ENCODE assay signal across 14 mouse cellular contexts in the genomic region with DNA sequence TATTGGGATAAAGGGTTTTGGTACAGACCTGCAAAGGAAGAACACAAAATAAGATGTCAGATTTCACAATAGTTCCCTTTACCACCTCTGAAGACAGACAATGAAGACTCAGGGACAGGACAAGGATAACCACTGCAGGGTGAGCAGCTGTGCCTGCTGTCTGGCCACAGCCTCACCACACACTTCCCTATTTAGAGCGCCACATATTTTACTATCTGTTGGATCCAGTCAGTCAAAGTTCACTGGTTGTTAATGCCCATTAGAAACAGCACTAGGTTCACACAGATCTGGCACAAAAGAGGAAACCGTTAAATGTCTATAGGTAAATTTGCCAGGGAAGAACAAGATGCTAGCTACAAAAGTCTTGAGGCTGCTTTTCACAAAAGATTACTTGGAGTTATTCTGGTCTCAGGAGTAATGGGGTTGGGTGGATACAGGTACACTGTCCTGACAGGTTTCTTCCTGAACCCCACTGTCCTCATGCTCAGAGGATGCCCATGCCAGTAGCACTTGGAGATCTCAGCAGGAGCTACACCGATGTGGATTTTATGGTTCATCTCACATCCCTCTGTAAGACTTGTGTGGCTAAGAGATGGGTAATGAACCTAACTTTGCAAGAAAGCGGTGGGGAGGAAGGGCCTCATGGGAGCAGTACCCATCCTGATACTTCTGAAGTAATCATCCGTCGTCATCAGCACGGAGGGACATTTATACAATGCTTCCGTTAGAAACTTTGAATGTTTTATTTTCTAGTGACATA. TPM values are rescaled to one million over a fixed set of nuclear protein-coding genes. Genes with fewer than 3 reads are reported as not detected.
DNase-seq lines count a peak whose midpoint lies in the region; ATAC-seq and TF ChIP-seq lines count a peak whose summit lies in the region.
"Had no signal": no experiment of that assay in that cellular context is flagged by ENCODE, and none has a peak within 500 bp of the region (broad histone marks: within the 10 kb centered on the region; RNA-seq: fewer than 3 reads in every experiment).

No protein-coding gene starts in this region.

- ATAC-seq in kidney, embryonic 16.5 days (ENCODE audit: low FRiP score, low TSS enrichment): 0 out of 2 replicates have a peak, but pooled peaks have one; percentile 32
- ATAC-seq in hindbrain, embryonic 14.5 days (ENCODE audit: low FRiP score): peak; percentile 41; the same call in 1 of the 2 replicates

- H3K9ac ChIP-seq in kidney, embryonic 16.5 days (replicated peaks; ENCODE audit: low read length): no peak overlapping the region
- H3K9ac ChIP-seq in MEL (ENCODE audit: control insufficient read depth, low read depth, low read length, poor library complexity, severe bottlenecking): no peak overlapping the region
- no peak overlapping the region for H3K9ac ChIP-seq in hindbrain, embryonic 14.5 days
- H3K9ac ChIP-seq: heart, embryonic 12.5 days; intestine, embryonic 15.5 days had no signal

- peak; percentile 48 to 66; a peak in 3 of 4 replicates for TF ChIP-seq EP300 in MEL (IDR thresholded peaks at IDR 0.05; ENCODE audit: low read depth in 1 of 2, low read length in 2 of 2)

- no peak for DNase-seq in kidney, adult 18-20 months
- DNase-seq in MEL (ENCODE audit: low read depth, low spot score): peak; percentile 81
- no peak for DNase-seq in hindbrain, embryonic 14.5 days (ENCODE audit: low spot score)
- no peak for DNase-seq in urinary bladder, postnatal 4 days (ENCODE audit: low spot score in 2 of 2)
- no peak for DNase-seq in adrenal gland, adult 2 months
- DNase-seq in right cerebral cortex, postnatal 10 days (ENCODE audit: low spot score in 2 of 2): no peak

- 49% methylated on average over 8 of the region's 8 CpGs for WGBS in kidney, embryonic 16.5 days
- 51% methylated on average over 8 of the region's 8 CpGs for WGBS in hindbrain, embryonic 14.5 days

- TF ChIP-seq POLR2A in MEL (IDR thresholded peaks at IDR 0.05; ENCODE audit: control insufficient read depth in 1 of 2, insufficient read depth in 1 of 2, low read depth in 1 of 2, low read length in 2 of 2, poor library complexity in 1 of 2): no peak
- TF ChIP-seq POLR2A in myocyte (IDR thresholded peaks at IDR 0.05; ENCODE audit: insufficient read length, low read depth): no peak

- H3K4me1 ChIP-seq in kidney, embryonic 16.5 days (ENCODE audit: insufficient read depth, low read length): peaks cover 10% of the 10 kb centered on the region
- peaks cover 0 to 7% of the 10 kb centered on the region in 2 experiments; a peak in 1 of 4 replicates for H3K4me1 ChIP-seq in MEL (ENCODE audit: control insufficient read depth in 1 of 2, insufficient read depth in 2 of 2, low read length in 2 of 2)
- H3K4me1 ChIP-seq in hindbrain, embryonic 14.5 days (replicated peaks; ENCODE audit: control insufficient read depth, insufficient read depth, low read length): peaks cover 8% of the 10 kb centered on the region; the same call in 1 of the 2 replicates

- no peaks in the 10 kb centered on the region for H3K9me3 ChIP-seq in kidney, embryonic 16.5 days (ENCODE audit: low read length)
- H3K9me3 ChIP-seq in MEL (replicated peaks; ENCODE audit: insufficient read depth, low read length): no peaks in the 10 kb centered on the region
- H3K9me3 ChIP-seq in hindbrain, embryonic 14.5 days (ENCODE audit: control insufficient read depth, low read length): no peaks in the 10 kb centered on the region
- H3K9me3 ChIP-seq: heart, embryonic 12.5 days; intestine, embryonic 15.5 days had no signal

- TF ChIP-seq CTCF in MEL (IDR thresholded peaks at IDR 0.05 in 2 of 3, conservative IDR thresholded peaks at IDR 0.05 in 1 of 3; ENCODE audit: control insufficient read depth in 1 of 3, insufficient read depth in 1 of 3, low read depth in 2 of 3, low read length in 3 of 3, poor library complexity in 1 of 3, severe bottlenecking in 1 of 3): no peak

- H3K4me2 ChIP-seq in kidney, embryonic 16.5 days (replicated peaks; ENCODE audit: low read depth, low read length): no peak overlapping the region
- H3K4me2 ChIP-seq in hindbrain, embryonic 14.5 days (replicated peaks): no peak overlapping the region
- H3K4me2 ChIP-seq in myocyte (ENCODE audit: low read depth): peak overlapping the region; percentile 19
- H3K4me2 ChIP-seq: heart, embryonic 12.5 days; intestine, embryonic 15.5 days had no signal

- no peak overlapping the region for H3ac ChIP-seq in myocyte (ENCODE audit: control insufficient read depth, insufficient read length)

- H3K27me3 ChIP-seq in kidney, embryonic 16.5 days (ENCODE audit: insufficient read depth, low read length): no peaks in the 10 kb centered on the region
- H3K27me3 ChIP-seq in MEL (ENCODE audit: control insufficient read depth in 1 of 2, insufficient read depth in 2 of 2, low read length in 2 of 2) (no peaks in the 10 kb centered on the region; a peak in 1 of 4 replicates), myocyte (ENCODE audit: control insufficient read depth, insufficient read depth, insufficient read length) (no peaks in the 10 kb centered on the region)
- H3K27me3 ChIP-seq in hindbrain, embryonic 14.5 days (ENCODE audit: control insufficient read depth, insufficient read depth, low read length): no peaks in the 10 kb centered on the region
- H3K27me3 ChIP-seq: heart, embryonic 12.5 days; intestine, embryonic 15.5 days had no signal

- no peaks in the 10 kb centered on the region for H3K36me3 ChIP-seq in kidney, embryonic 16.5 days (ENCODE audit: insufficient read depth, low read length)
- H3K36me3 ChIP-seq in MEL (ENCODE audit: control insufficient read depth in 1 of 2, insufficient read depth in 2 of 2, low read length in 2 of 2): peaks cover 0 to 3% of the 10 kb centered on the region in 2 experiments; a peak in 1 of 4 replicates
- H3K36me3 ChIP-seq in hindbrain, embryonic 14.5 days (replicated peaks; ENCODE audit: control insufficient read depth, insufficient read depth): no peaks in the 10 kb centered on the region
- H3K36me3 ChIP-seq in myocyte (ENCODE audit: control insufficient read depth, insufficient read depth): no peaks in the 10 kb centered on the region
- H3K36me3 ChIP-seq: heart, embryonic 12.5 days; intestine, embryonic 15.5 days had no signal

- H3K27ac ChIP-seq in kidney, embryonic 16.5 days (ENCODE audit: low read length): no peak overlapping the region
- H3K27ac ChIP-seq in MEL (ENCODE audit: control insufficient read depth, low read depth, low read length): no peak overlapping the region
- no peak overlapping the region for H3K27ac ChIP-seq in hindbrain, embryonic 14.5 days
- H3K27ac ChIP-seq: intestine, embryonic 15.5 days had no signal

- H3K4me3 ChIP-seq in kidney, embryonic 16.5 days (ENCODE audit: low read length): no peak overlapping the region
- H3K4me3 ChIP-seq in MEL (ENCODE audit: control insufficient read depth in 1 of 2, insufficient read depth in 1 of 2, low read depth in 2 of 2, low read length in 2 of 2): no peak overlapping the region
- no peak overlapping the region for H3K4me3 ChIP-seq in hindbrain, embryonic 14.5 days (replicated peaks; ENCODE audit: low read length)
- no peak overlapping the region for H3K4me3 ChIP-seq in myocyte
- H3K4me3 ChIP-seq: heart, embryonic 12.5 days; intestine, embryonic 15.5 days had no signal

- TF ChIP-seq RAD21 in MEL (IDR thresholded peaks at IDR 0.05; ENCODE audit: low read depth, low read length): no peak

- H3K79me2 ChIP-seq in MEL (ENCODE audit: control insufficient read depth, insufficient read depth, low read length, poor library complexity): no peaks in the 10 kb centered on the region
- H3K79me2 ChIP-seq in myocyte (ENCODE audit: control insufficient read depth, insufficient read depth): no peaks in the 10 kb centered on the region

TF ChIP-seq in MEL, 35 proteins besides CTCF, POLR2A, EP300 and RAD21 (continues in another document):
- TF ChIP-seq SMC3 (IDR thresholded peaks at IDR 0.05; ENCODE audit: low read depth, low read length) (peak; percentile 18; the same call in 1 of the 2 replicates), TAL1 (IDR thresholded peaks at IDR 0.05; ENCODE audit: low read length) (peak; percentile 51), ZMIZ1 (IDR thresholded peaks at IDR 0.05; ENCODE audit: low read depth, low read length) (no peak), TBP (IDR thresholded peaks at IDR 0.05; ENCODE audit: low read depth, low read length) (peak; percentile 63; the same call in 1 of the 2 replicates)

TF ChIP-seq in myocyte, 11 proteins besides CTCF, POLR2A, EP300 and RAD21 (continues in another document):
- TF ChIP-seq POLR2AphosphoS2 (IDR thresholded peaks at IDR 0.05; ENCODE audit: insufficient read length, low read depth) (no peak), SRF (IDR thresholded peaks at IDR 0.05; ENCODE audit: control insufficient read depth, insufficient read length, low read depth) (no peak), E2F4 (IDR thresholded peaks at IDR 0.05; ENCODE audit: insufficient read depth) (no peak)

RNA-seq across cellular contexts. Expression of gene Lrrc72, which starts 38.6 kb away (rescaled TPM):
- polyA plus RNA-seq in kidney, embryonic 16.5 days (2015; fragmentation: Nextera tagmentation; extraction: Ambion mirVana): not detected in 2 replicates
- total RNA-seq in MEL (2012; rRNA removed): not detected in 2 replicates
- polyA plus RNA-seq in MEL (2012; ENCODE audit: insufficient read depth in 1 of 2, insufficient read length in 2 of 2, low read depth in 1 of 2, low replicate concordance in 2 of 2, missing spikeins in 1 of 2) (not detected), myocyte (2012; fragmentation: generic; extraction: Trizol) (0.08 TPM)
- not detected in 2 replicates for polyA plus RNA-seq in hindbrain, embryonic 14.5 days (2014; fragmentation: Nextera tagmentation; extraction: Ambion mirVana)
- not detected for total RNA-seq in adrenal gland, adult 2 months (2021)
- not detected in 2 replicates for polyA plus RNA-seq in adrenal gland, adult 2 months (2012; rRNA removed)
- total RNA-seq: layer of hippocampus, adult 18-20 months had no signal
- polyA plus RNA-seq: cortical plate, adult 2 months; heart, embryonic 12.5 days; intestine, embryonic 15.5 days; limb, embryonic 11.5 days; spleen, adult 2 months had no signal

RNA-seq across cellular contexts. Expression of gene Bzw2, which starts 56.7 kb away (rescaled TPM):
- 198 and 218 TPM in 2 replicates for polyA plus RNA-seq in kidney, embryonic 16.5 days (2015; fragmentation: Nextera tagmentation; extraction: Ambion mirVana)
- 141 and 155 TPM in 2 replicates for total RNA-seq in MEL (2012; rRNA removed)
- polyA plus RNA-seq in MEL (2012; ENCODE audit: insufficient read depth in 1 of 2, insufficient read length in 2 of 2, low read depth in 1 of 2, low replicate concordance in 2 of 2, missing spikeins in 1 of 2) (100 to 1,000 TPM; 157 to 170 TPM), myocyte (2012; fragmentation: generic; extraction: Trizol) (86.8 TPM)
- polyA plus RNA-seq in hindbrain, embryonic 14.5 days (2014; fragmentation: Nextera tagmentation; extraction: Ambion mirVana): 400 and 402 TPM in 2 replicates
- 10 to 100 TPM; 21.8 to 22.4 TPM for total RNA-seq in adrenal gland, adult 2 months (2021)
- 1.6 and 2.1 TPM in 2 replicates for polyA plus RNA-seq in adrenal gland, adult 2 months (2012; rRNA removed)

RNA-seq across cellular contexts. Expression of gene Ankmy2, which starts 57.7 kb away (rescaled TPM):
- polyA plus RNA-seq in kidney, embryonic 16.5 days (2015; fragmentation: Nextera tagmentation; extraction: Ambion mirVana): 37.4 and 41.6 TPM in 2 replicates
- total RNA-seq in MEL (2012; rRNA removed): 14.2 and 15.3 TPM in 2 replicates
- polyA plus RNA-seq in MEL (2012; ENCODE audit: insufficient read depth in 1 of 2, insufficient read length in 2 of 2, low read depth in 1 of 2, low replicate concordance in 2 of 2, missing spikeins in 1 of 2) (10 to 100 TPM in 1 of 2 experiments, not detected in 1; 14.3 TPM), myocyte (2012; fragmentation: generic; extraction: Trizol) (8.5 TPM)
- 78.7 and 88.0 TPM in 2 replicates for polyA plus RNA-seq in hindbrain, embryonic 14.5 days (2014; fragmentation: Nextera tagmentation; extraction: Ambion mirVana)
- total RNA-seq in adrenal gland, adult 2 months (2021): 10 to 100 TPM; 29.5 to 31.2 TPM
- polyA plus RNA-seq in adrenal gland, adult 2 months (2012; rRNA removed): 3.0 and 4.0 TPM in 2 replicates

Comparison
In these comparisons a context has a peak if more than half of its experiments do, and no peak if none do; other contexts are left out.
1. RNA of gene Bzw2, which starts 56.7 kb away (polyA plus RNA-seq): 400 to 402 TPM in hindbrain, embryonic 14.5 days, 198 to 218 TPM in kidney, embryonic 16.5 days, 157 to 170 TPM in MEL and 86.8 TPM in myocyte (single experiment); 1.6 to 2.1 TPM in adrenal gland, adult 2 months; every median in the first group is over 10 times any median in the second.